Mouse (Mus musculus) bone marrow macrophage, adult 2 months (primary cell): ENCODE results near the gene Brsk1.

Experiments used
- CTCF ChIP-seq: IDR thresholded peaks from 2 replicates; pipeline ENCODE4 v1.5.1; 2012; ENCODE audit warnings: low read depth, mild to moderate bottlenecking, low read length, moderate library complexity
- POLR2A ChIP-seq: IDR thresholded peaks from 2 replicates; pipeline ENCODE4 v1.6.1; 2012; ENCODE audit warnings: mild to moderate bottlenecking, low read depth, low read length, borderline replicate concordance

- TF ChIP-seq POLR2A (no peak), CTCF (no peak)
Measured at GRCm38 (mm10) chr7:4684632-4685417, 5.6 kb upstream of the Brsk1 start, which contains the start of gene Hspbp1.
